Mouse (Mus musculus): ENCODE measurements around the gene Igfbp2. TPM values are rescaled to one million over a fixed set of nuclear protein-coding genes. Genes with fewer than 3 reads are reported as not detected.

Gene Igfbp2
- polyA plus RNA-seq, 1 experiment = 308 TPM

- no peaks in the 10 kb centered on the region for H3K4me1 ChIP-seq (ENCODE audit: control insufficient read depth, insufficient read depth, low read length)
- DNase-seq = no peak
- no peak for TF ChIP-seq POLR2A (IDR thresholded peaks at IDR 0.05; ENCODE audit: borderline replicate concordance, extremely low read depth, low read depth, low read length)
- no peak for TF ChIP-seq CTCF (IDR thresholded peaks at IDR 0.05; ENCODE audit: insufficient read depth, low read length)
- WGBS = 71% methylated on average over 4 of the region's 4 CpGs
- no peak overlapping the region for H3K4me3 ChIP-seq (replicated peaks; ENCODE audit: extremely low read depth, low read depth, low read length)
Observed at GRCm38 (mm10) chr1:72797102-72797665, 27.1 kb upstream of the Igfbp2 start.

DNA sequence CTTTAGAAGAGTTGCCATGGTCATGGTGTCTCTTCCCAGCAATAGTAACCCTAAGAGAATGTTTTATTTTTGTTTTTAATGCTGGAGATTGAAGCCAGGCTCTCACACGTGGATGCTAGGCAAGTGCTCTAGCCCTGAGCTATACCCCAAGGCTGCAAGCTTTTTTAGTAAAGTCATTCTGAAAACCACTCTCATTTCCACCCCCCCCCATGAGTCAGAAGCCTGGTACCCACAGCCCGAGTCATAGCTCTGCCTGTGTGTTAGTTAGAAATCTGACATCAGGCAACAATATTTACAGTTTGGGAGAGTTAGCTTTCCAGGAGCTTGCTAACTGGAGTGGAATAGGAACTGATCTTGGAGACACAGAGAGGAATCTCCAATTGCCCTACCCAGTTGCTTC is 25.9 kb upstream of the Igfbp2 start:
- H3K4me1 ChIP-seq (ENCODE audit: control insufficient read depth, insufficient read depth, low read length) = no peaks in the 10 kb centered on the region
- H3K4me3 ChIP-seq (replicated peaks; ENCODE audit: extremely low read depth, low read depth, low read length) = no peak overlapping the region
- 75% methylated on average over 2 of the region's 2 CpGs for WGBS
- no peak for DNase-seq
- TF ChIP-seq CTCF (IDR thresholded peaks at IDR 0.05; ENCODE audit: insufficient read depth, low read length) (no peak), POLR2A (IDR thresholded peaks at IDR 0.05; ENCODE audit: borderline replicate concordance, extremely low read depth, low read depth, low read length) (no peak)

DNA sequence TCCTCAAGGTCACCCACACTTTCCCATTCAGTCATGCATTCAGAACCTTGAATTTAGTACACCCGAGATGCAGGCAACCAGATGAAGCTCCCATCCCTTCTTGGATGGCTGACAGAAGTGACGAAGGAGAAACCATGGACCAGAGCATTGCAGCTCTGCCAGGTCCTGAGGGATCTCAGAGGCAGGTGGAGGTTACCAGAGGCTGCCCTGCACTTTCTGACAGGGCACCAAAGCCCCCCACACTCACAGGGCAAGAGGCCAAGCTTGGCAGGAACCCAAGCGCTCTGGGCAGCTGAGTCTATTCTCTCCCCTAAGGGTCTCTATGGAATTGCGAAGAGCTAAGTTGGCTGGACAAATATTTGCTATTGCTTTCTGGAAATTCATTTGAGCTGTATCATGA is 20.3 kb upstream of the Igfbp2 start:
- TF ChIP-seq CTCF (IDR thresholded peaks at IDR 0.05; ENCODE audit: insufficient read depth, low read length) = no peak
- TF ChIP-seq POLR2A (IDR thresholded peaks at IDR 0.05; ENCODE audit: borderline replicate concordance, extremely low read depth, low read depth, low read length) = no peak
- WGBS = 70% methylated on average over 4 of the region's 4 CpGs
- Histone ChIP-seq H3K4me3 (replicated peaks; ENCODE audit: extremely low read depth, low read depth, low read length) (no peak overlapping the region), H3K4me1 (ENCODE audit: control insufficient read depth, insufficient read depth, low read length) (no peaks in the 10 kb centered on the region)
- DNase-seq = no peak

DNA sequence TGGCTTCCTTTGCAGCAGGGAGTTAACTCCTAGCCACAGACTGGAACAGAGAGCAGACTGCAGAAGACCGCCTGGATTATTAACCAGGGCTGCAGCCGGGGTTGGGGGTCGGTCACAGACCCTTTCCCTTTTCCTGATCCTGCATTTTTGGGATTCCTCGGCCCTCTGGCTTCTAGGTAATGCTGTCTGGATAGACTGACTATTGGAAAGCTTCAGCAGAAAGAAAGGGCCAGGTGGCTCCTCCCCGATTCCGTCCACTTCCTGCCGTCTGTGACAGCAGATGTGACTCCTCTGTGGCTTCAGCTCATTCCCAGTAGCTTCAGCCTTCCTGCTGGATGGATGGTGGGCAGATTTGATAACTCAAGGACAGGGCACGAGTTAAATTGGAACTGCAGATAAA is 19.3 kb upstream of the Igfbp2 start:
- H3K4me1 ChIP-seq (ENCODE audit: control insufficient read depth, insufficient read depth, low read length) = no peaks in the 10 kb centered on the region
- no peak overlapping the region for H3K4me3 ChIP-seq (replicated peaks; ENCODE audit: extremely low read depth, low read depth, low read length)
- TF ChIP-seq CTCF (IDR thresholded peaks at IDR 0.05; ENCODE audit: insufficient read depth, low read length) = no peak
- TF ChIP-seq POLR2A (IDR thresholded peaks at IDR 0.05; ENCODE audit: borderline replicate concordance, extremely low read depth, low read depth, low read length) = no peak
- DNase-seq = no peak
- WGBS = 35% methylated on average over 8 of the region's 8 CpGs

GRCm38 (mm10) chr1:72805476-72806043 is 18.7 kb upstream of the Igfbp2 start:
- WGBS = 46% methylated on average over 4 of the region's 4 CpGs
- no peak overlapping the region for H3K4me3 ChIP-seq (replicated peaks; ENCODE audit: extremely low read depth, low read depth, low read length)
- H3K4me1 ChIP-seq (ENCODE audit: control insufficient read depth, insufficient read depth, low read length) = no peaks in the 10 kb centered on the region
- TF ChIP-seq POLR2A (IDR thresholded peaks at IDR 0.05; ENCODE audit: borderline replicate concordance, extremely low read depth, low read depth, low read length) = no peak
- no peak for TF ChIP-seq CTCF (IDR thresholded peaks at IDR 0.05; ENCODE audit: insufficient read depth, low read length)
- no peak for DNase-seq

- TF ChIP-seq CTCF (IDR thresholded peaks at IDR 0.05; ENCODE audit: insufficient read depth, low read length) = no peak
- TF ChIP-seq POLR2A (IDR thresholded peaks at IDR 0.05; ENCODE audit: borderline replicate concordance, extremely low read depth, low read depth, low read length) = no peak
- Histone ChIP-seq H3K4me1 (ENCODE audit: control insufficient read depth, insufficient read depth, low read length) (no peaks in the 10 kb centered on the region), H3K4me3 (replicated peaks; ENCODE audit: extremely low read depth, low read depth, low read length) (no peak overlapping the region)
- no peak for DNase-seq
- WGBS = 35% methylated on average over 11 of the region's 11 CpGs
Observed at GRCm38 (mm10) chr1:72806044-72806584, 18.2 kb upstream of the Igfbp2 start.

DNA sequence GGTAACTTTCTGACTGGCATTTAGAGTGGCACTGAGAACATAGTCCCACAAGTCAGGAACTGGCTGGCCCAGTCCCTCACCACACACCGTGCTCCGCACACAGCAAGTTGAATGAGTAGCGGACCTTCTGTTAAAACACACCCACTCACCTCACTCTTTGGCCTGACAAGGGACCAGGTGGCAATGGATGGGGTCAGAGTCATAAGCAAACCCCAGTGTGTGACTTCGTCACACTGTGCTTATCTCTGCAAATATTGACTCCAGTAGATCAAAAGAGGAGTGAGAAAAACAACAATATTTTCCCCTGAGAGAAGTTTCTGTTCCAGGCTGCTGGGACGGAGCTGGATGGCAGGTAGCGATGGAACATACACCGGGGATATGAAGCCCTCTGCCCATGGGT is 15.0 kb upstream of the Igfbp2 start:
- H3K4me3 ChIP-seq (replicated peaks; ENCODE audit: extremely low read depth, low read depth, low read length) = no peak overlapping the region
- TF ChIP-seq POLR2A (IDR thresholded peaks at IDR 0.05; ENCODE audit: borderline replicate concordance, extremely low read depth, low read depth, low read length) (no peak), CTCF (IDR thresholded peaks at IDR 0.05; ENCODE audit: insufficient read depth, low read length) (no peak)

GRCm38 (mm10) chr1:72809951-72810675 is 14.2 kb upstream of the Igfbp2 start:
- Histone ChIP-seq H3K4me3 (replicated peaks; ENCODE audit: extremely low read depth, low read depth, low read length) (no peak overlapping the region), H3K4me1 (ENCODE audit: control insufficient read depth, insufficient read depth, low read length) (no peaks in the 10 kb centered on the region)
- no peak for TF ChIP-seq POLR2A (IDR thresholded peaks at IDR 0.05; ENCODE audit: borderline replicate concordance, extremely low read depth, low read depth, low read length)
- no peak for TF ChIP-seq CTCF (IDR thresholded peaks at IDR 0.05; ENCODE audit: insufficient read depth, low read length)
- WGBS = 85% methylated on average over 7 of the region's 7 CpGs
- DNase-seq = no peak

More for the DNA sequence above, 15.0 kb upstream of the Igfbp2 start:
- 87% methylated on average over 7 of the region's 7 CpGs for WGBS
- H3K4me1 ChIP-seq (ENCODE audit: control insufficient read depth, insufficient read depth, low read length) = no peaks in the 10 kb centered on the region
- DNase-seq = no peak

GRCm38 (mm10) chr1:72811061-72811460 is 13.2 kb upstream of the Igfbp2 start:
- Histone ChIP-seq H3K4me3 (replicated peaks; ENCODE audit: extremely low read depth, low read depth, low read length) (no peak overlapping the region), H3K4me1 (ENCODE audit: control insufficient read depth, insufficient read depth, low read length) (no peaks in the 10 kb centered on the region)
- TF ChIP-seq CTCF (IDR thresholded peaks at IDR 0.05; ENCODE audit: insufficient read depth, low read length) (no peak), POLR2A (IDR thresholded peaks at IDR 0.05; ENCODE audit: borderline replicate concordance, extremely low read depth, low read depth, low read length) (no peak)
- 92% methylated on average over 3 of the region's 3 CpGs for WGBS
- no peak for DNase-seq

Data from lung, adult 2 months (tissue).